Mouse (Mus musculus): ENCODE measurements around the gene 4931429L15Rik.

- TF ChIP-seq POLR2A (IDR thresholded peaks at IDR 0.05; ENCODE audit: borderline replicate concordance, insufficient read depth, low read length) (no peak), CTCF (IDR thresholded peaks at IDR 0.05; ENCODE audit: borderline replicate concordance, insufficient read depth, low read depth, low read length) (no peak)
Measured at GRCm38 (mm10) chr9:46261131-46261530, 58.7 kb downstream of the 4931429L15Rik start.
